Mouse (Mus musculus): ENCODE data around the gene Fezf1. TPM values are rescaled to one million over a fixed set of nuclear protein-coding genes. Genes with fewer than 3 reads are reported as not detected.
A peak's percentile ranks its signal among the peaks of the same experiment; 100 is the strongest.

Fezf1 gene
- polyA plus RNA-seq (2015; fragmentation: Nextera tagmentation; extraction: Ambion mirVana) = 0.17 TPM in 1 of 2 replicates, not detected in the other

DNA sequence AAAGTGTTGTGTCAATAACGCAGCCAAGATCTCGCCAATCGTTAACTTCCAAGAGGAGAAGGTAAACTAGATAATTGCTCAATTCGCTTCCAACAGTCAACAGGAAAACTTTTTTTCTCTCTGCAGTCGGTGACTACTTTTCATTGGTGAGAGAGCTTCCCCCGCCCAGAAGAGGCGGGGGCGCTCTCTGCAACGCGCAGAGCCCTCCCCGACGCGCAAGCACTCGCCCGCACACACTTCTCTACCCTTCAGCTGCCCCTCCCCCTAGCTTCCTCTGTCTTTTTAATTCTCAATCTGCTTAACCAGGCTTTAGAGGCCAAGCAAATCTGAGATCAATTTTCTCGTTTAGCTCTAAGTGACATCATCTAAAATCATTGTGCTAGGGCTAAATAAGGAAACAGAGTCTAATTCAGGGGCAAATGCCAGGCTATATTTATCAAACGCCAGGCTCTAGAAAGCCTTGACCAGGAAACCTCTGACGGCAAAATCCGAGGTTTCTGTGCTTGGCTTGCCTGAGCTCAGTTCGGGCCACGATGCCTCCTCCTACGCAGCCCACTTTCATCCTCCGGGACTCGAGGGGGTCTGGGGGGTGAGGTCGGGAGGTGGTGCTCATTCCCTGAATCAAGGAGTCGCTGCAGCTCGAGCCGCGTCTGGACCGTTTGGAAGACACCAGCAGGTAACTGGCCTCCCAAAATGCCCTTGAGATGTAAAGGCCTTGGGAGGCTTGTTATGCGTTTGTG lies at the start of gene Fezf1:
Fezf1 (minus strand) TSS at position 50 of the 740 bp plus-strand sequence.
- Histone ChIP-seq H3K4me3 (peak within 1 kb of the TSS; percentile 31), H3K4me2 (peak within 1 kb of the TSS; percentile 56), H3K9ac (no peak within 1 kb of the TSS), H3K36me3 (no peaks in the 10 kb centered on the region), H3K27me3 (peaks cover 86% of the 10 kb centered on the region), H3K9me3 (no peaks in the 10 kb centered on the region), H3K27ac (no peak within 1 kb of the TSS), H3K4me1 (replicated peaks) (peaks cover 23% of the 10 kb centered on the region)
- under 1% methylated on average over 31 of the region's 31 CpGs for WGBS
- no peak for ATAC-seq (ENCODE audit: low FRiP score)

DNA sequence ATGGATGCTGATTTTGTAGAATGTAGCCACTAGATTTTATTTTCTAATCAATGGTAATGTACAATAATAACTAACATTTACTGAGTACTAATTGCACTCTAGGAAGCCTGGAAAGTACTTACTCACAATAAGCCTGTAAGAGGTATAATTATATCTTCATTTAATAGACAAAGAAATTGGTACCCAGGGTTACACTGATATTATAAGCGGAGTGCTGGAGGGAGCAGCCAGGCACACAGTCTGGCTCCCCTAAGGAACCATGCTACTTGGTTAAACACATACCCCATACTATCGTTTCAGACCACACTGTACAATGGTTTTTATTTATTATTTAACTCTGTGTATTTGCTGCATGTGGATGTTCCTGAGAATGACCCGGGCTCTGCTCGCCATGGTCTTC lies 46.5 kb upstream of the Fezf1 start:
- Histone ChIP-seq H3K27ac (no peak overlapping the region), H3K27me3 (0 out of 2 replicates have a peak, but pooled peaks cover 7% of the 10 kb centered on the region), H3K4me3 (no peak overlapping the region), H3K4me1 (replicated peaks) (no peaks in the 10 kb centered on the region), H3K9ac (no peak overlapping the region), H3K4me2 (no peak overlapping the region), H3K36me3 (no peaks in the 10 kb centered on the region), H3K9me3 (no peaks in the 10 kb centered on the region)
- WGBS = 84% methylated on average over 4 of the region's 4 CpGs
- ATAC-seq (ENCODE audit: low FRiP score) = no peak

GRCm38 (mm10) chr6:23288752-23289151 lies 40.6 kb upstream of the Fezf1 start:
- Histone ChIP-seq H3K4me2 (no peak overlapping the region), H3K27me3 (peaks cover 27% of the 10 kb centered on the region), H3K9ac (no peak overlapping the region), H3K27ac (no peak overlapping the region), H3K9me3 (no peaks in the 10 kb centered on the region), H3K36me3 (no peaks in the 10 kb centered on the region), H3K4me1 (replicated peaks) (no peaks in the 10 kb centered on the region), H3K4me3 (no peak overlapping the region)
- ATAC-seq (ENCODE audit: low FRiP score) = no peak
- 93% methylated on average over 4 of the region's 4 CpGs for WGBS

- peaks cover 14% of the 10 kb centered on the region; the same call in 1 of the 2 replicates for H3K4me1 ChIP-seq (replicated peaks)
- ATAC-seq (ENCODE audit: low FRiP score) = peak; percentile 57
- H3K4me2 ChIP-seq = no peak overlapping the region; the same call in 1 of the 2 replicates
- H3K4me3 ChIP-seq = no peak overlapping the region
- H3K27me3 ChIP-seq = peaks cover 62% of the 10 kb centered on the region
- 54% methylated on average over 9 of the region's 9 CpGs for WGBS
- H3K36me3 ChIP-seq = no peaks in the 10 kb centered on the region
- H3K27ac ChIP-seq = no peak overlapping the region
- no peak overlapping the region for H3K9ac ChIP-seq
- H3K9me3 ChIP-seq = no peaks in the 10 kb centered on the region
These were observed 33.3 kb upstream of the Fezf1 start for GRCm38 (mm10) chr6:23281514-23281820.

- no peak overlapping the region for H3K9ac ChIP-seq
- ATAC-seq (ENCODE audit: low FRiP score) = peak; percentile 88
- no peak overlapping the region for H3K4me3 ChIP-seq
- H3K4me1 ChIP-seq (replicated peaks) = peaks cover 14% of the 10 kb centered on the region; the same call in 1 of the 2 replicates
- no peaks in the 10 kb centered on the region for H3K9me3 ChIP-seq
- WGBS = 20% methylated on average over 15 of the region's 15 CpGs
- no peak overlapping the region for H3K27ac ChIP-seq
- no peaks in the 10 kb centered on the region for H3K36me3 ChIP-seq
- no peak overlapping the region; the same call in 1 of the 2 replicates for H3K4me2 ChIP-seq
- H3K27me3 ChIP-seq = peaks cover 68% of the 10 kb centered on the region
These were observed 32.8 kb upstream of the Fezf1 start for GRCm38 (mm10) chr6:23280811-23281513.

- Histone ChIP-seq H3K4me3 (no peak overlapping the region), H3K9ac (no peak overlapping the region), H3K4me2 (no peak overlapping the region), H3K27ac (no peak overlapping the region), H3K4me1 (replicated peaks) (peaks cover 10% of the 10 kb centered on the region), H3K9me3 (no peaks in the 10 kb centered on the region), H3K27me3 (peaks cover 83% of the 10 kb centered on the region), H3K36me3 (no peaks in the 10 kb centered on the region)
- ATAC-seq (ENCODE audit: low FRiP score) = 0 out of 2 replicates have a peak, but pooled peaks have one; percentile 3
- 33% methylated on average over 4 of the region's 4 CpGs for WGBS
These were observed 25.3 kb upstream of the Fezf1 start for GRCm38 (mm10) chr6:23273483-23273882.

GRCm38 (mm10) chr6:23272979-23273378 lies 24.8 kb upstream of the Fezf1 start:
- Histone ChIP-seq H3K4me1 (replicated peaks) (peaks cover 10% of the 10 kb centered on the region), H3K4me3 (no peak overlapping the region), H3K36me3 (no peaks in the 10 kb centered on the region), H3K27me3 (peaks cover 83% of the 10 kb centered on the region), H3K27ac (no peak overlapping the region), H3K4me2 (peak overlapping the region; percentile 41), H3K9me3 (no peaks in the 10 kb centered on the region), H3K9ac (no peak overlapping the region)
- WGBS = 3% methylated on average over 11 of the region's 11 CpGs
- ATAC-seq (ENCODE audit: low FRiP score) = peak; percentile 85

DNA sequence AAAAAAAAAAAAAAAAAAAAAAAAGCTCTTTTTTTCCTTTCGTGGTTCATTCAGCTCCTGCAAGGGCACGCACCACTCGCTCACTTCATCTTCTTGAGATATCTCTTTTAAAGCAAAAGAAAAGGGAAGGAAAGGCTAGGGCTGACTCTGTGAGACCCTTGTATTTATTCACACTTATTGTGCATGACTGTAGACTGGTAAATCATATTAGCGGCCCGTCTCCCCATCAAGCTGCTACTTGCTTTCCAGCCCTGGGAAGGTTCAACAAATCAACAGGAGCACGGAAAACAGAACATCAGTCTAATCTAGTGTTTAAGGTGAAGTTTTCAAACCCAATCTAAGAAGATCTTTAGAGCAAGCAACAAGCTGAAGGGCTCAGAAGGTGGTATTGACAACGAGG lies 24.4 kb upstream of the Fezf1 start:
- WGBS = 16% methylated on average over 7 of the region's 7 CpGs
- Histone ChIP-seq H3K9ac (no peak overlapping the region), H3K4me3 (no peak overlapping the region), H3K27ac (no peak overlapping the region), H3K27me3 (peaks cover 85% of the 10 kb centered on the region), H3K36me3 (no peaks in the 10 kb centered on the region), H3K9me3 (no peaks in the 10 kb centered on the region), H3K4me1 (replicated peaks) (peaks cover 10% of the 10 kb centered on the region), H3K4me2 (no peak overlapping the region; the same call in 1 of the 2 replicates)
- ATAC-seq (ENCODE audit: low FRiP score) = no peak

- Histone ChIP-seq H3K4me2 (peak overlapping the region; percentile 26), H3K4me1 (replicated peaks) (peaks cover 9% of the 10 kb centered on the region), H3K27ac (no peak overlapping the region), H3K4me3 (peak overlapping the region; percentile 14), H3K27me3 (peaks cover 90% of the 10 kb centered on the region), H3K9ac (no peak overlapping the region), H3K9me3 (no peaks in the 10 kb centered on the region), H3K36me3 (no peaks in the 10 kb centered on the region)
- WGBS = 2% methylated on average over 9 of the region's 9 CpGs
- no peak for ATAC-seq (ENCODE audit: low FRiP score)
These were observed 12.5 kb upstream of the Fezf1 start for GRCm38 (mm10) chr6:23260738-23261050.

DNA sequence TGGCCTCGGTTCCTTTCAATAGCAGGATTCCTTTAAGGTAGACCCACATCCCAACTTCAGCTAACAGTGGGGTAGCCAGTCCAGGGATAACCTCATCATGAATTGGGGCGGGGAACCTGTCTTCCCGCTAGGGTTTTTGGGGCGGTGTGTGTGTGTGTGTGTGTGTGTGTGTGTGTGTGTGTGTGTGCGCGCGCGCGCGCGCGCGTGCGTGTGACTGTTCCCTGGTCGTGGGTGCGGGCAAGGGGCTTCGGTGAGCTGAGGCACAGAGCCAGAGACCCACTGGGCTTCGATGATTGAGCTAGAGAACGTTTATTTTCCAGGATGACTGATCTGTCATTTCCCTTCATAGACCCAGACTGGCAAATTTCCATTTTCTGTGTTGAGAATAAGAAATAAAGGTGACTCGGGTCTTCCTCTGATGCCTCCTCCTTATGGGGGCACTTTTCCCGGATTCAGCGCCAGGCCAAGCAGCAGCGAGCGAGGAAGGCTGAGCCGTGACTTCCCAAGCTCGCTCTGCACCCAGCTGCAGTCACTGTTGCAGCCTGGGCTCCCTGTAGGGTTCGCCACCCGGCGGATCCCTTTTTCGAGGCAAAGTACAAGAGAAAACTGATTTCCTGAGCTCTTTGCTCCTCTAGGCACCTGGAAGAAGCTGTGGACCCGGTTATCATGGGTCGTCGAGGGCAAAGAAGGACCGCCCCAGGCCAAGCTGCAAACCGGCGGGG lies 12.0 kb upstream of the Fezf1 start:
- no peak overlapping the region for H3K27ac ChIP-seq
- peaks cover 92% of the 10 kb centered on the region for H3K27me3 ChIP-seq
- under 1% methylated on average over 32 of the region's 36 CpGs for WGBS
- peak overlapping the region; percentile 26 for H3K4me2 ChIP-seq
- H3K4me3 ChIP-seq = peak overlapping the region; percentile 14
- no peak overlapping the region for H3K9ac ChIP-seq
- H3K9me3 ChIP-seq = no peaks in the 10 kb centered on the region
- 0 out of 2 replicates have a peak, but pooled peaks have one; percentile 33 for ATAC-seq (ENCODE audit: low FRiP score)
- peaks cover 9% of the 10 kb centered on the region for H3K4me1 ChIP-seq (replicated peaks)
- H3K36me3 ChIP-seq = no peaks in the 10 kb centered on the region

GRCm38 (mm10) chr6:23257981-23258380 lies 9.8 kb upstream of the Fezf1 start:
- Histone ChIP-seq H3K4me1 (replicated peaks) (peaks cover 13% of the 10 kb centered on the region), H3K9ac (no peak overlapping the region), H3K4me3 (no peak overlapping the region), H3K27me3 (peaks cover 97% of the 10 kb centered on the region), H3K4me2 (no peak overlapping the region), H3K9me3 (no peaks in the 10 kb centered on the region), H3K27ac (no peak overlapping the region), H3K36me3 (no peaks in the 10 kb centered on the region)
- 26% methylated on average over 3 of the region's 3 CpGs for WGBS
- no peak for ATAC-seq (ENCODE audit: low FRiP score)

DNA sequence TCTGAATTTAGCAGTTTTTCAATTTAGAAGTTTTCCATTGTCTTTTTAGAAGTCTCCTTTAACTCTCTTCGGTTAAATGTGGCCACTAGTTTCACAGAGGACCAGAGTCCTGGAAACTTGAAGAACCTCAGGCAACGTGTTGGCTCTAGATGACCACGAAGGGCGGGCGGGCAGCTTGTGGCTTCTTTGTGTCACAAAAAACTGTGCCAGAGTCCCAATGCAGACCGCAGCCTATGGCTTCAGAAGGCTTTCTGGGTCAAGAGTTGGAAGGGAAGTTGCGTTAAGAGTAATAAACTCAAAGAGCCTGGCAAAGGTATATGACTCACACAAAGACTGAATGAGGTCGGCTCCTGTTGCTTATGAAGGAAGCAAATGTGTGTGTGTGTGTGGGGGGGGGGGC lies 7.0 kb upstream of the Fezf1 start:
- ATAC-seq (ENCODE audit: low FRiP score) = no peak
- Histone ChIP-seq H3K4me3 (no peak overlapping the region), H3K4me1 (replicated peaks) (peaks cover 8% of the 10 kb centered on the region), H3K36me3 (no peaks in the 10 kb centered on the region), H3K9ac (no peak overlapping the region), H3K27ac (no peak overlapping the region), H3K27me3 (peaks cover 92% of the 10 kb centered on the region), H3K9me3 (no peaks in the 10 kb centered on the region), H3K4me2 (no peak overlapping the region)
- WGBS = 2% methylated on average over 8 of the region's 8 CpGs

Measured in hindbrain, embryonic 13.5 days (tissue).